Mouse (Mus musculus) T-helper 2 cell (primary cell): ENCODE results near the gene Spsb4.

Source experiments
- in situ Hi-C: fragments of 300-600 bp; cut with MboI, MseI; formaldehyde crosslinking; loops from one replicate; pipeline ENCODE4 v1.15.1; 2025; ENCODE audit warnings: high pct_unique_total_duplicates

Spsb4 gene

DNA sequence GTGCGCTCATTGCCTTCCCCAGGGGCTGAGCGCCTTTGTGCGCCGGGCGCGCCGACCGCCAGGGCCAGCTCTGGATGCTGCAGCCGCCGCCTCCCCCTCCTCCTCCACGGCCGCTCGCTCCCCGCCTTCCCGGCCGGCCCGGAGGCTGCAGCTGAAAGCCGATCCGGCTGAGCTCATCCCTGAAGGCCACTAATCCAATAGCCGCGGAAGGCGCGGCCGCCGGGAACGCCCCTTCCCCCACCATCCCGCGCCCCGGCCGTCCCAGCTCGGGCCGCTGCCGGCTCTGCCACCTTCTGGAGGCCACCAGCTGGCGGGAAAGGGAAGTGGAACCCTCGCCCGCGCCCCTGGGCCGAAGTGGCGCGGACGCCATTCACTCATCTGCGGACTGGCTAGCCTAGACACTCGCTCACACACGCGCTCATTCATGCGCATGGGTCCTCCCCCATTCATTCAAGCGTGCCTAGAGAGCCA, at the start of gene Spsb4:
Gene Spsb4 (minus strand): TSS at position 167 of the 471 bp plus-strand sequence.
- in situ Hi-C loops = no loop called here

DNA sequence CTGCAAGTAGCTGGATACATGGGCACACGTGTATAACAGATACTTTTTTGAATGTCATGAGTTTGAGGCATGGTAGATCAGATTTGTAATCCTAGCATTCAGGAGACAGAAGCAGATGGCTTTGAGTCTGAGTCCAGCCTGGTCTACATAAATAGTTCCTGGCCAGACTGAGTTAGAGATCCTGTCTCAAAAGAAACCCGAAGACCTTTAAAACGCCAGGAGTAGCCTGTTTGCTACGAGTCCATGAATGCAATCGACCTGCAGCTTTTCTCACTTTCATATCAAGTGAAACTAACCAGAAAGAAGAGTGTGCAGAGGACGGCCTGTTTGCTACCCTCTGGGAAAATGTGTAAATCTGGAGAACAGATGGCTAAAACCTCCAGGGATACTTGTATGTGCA, 49.1 kb upstream of the Spsb4 start:
- in situ Hi-C loops = no loop called here

DNA sequence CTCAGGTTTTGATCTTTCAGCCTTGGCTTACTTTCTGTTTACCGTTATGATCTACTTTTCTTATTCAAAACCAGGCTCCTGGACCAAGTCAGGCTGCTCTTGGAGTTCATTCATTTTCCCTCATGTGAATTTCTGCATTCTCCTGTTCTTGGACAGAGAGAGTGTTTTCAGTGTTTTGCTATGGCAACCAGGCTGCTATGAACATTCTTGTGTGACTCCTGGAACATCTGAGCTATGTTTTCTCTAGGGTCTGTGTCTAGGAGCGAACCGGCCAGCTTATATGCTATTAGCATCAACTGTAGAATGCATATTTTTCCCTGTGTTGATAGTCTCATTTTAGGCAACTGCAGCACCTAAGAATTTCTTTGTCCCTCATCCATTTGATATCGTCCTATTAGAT, 47.2 kb upstream of the Spsb4 start:
- in situ Hi-C loops = no loop called here

DNA sequence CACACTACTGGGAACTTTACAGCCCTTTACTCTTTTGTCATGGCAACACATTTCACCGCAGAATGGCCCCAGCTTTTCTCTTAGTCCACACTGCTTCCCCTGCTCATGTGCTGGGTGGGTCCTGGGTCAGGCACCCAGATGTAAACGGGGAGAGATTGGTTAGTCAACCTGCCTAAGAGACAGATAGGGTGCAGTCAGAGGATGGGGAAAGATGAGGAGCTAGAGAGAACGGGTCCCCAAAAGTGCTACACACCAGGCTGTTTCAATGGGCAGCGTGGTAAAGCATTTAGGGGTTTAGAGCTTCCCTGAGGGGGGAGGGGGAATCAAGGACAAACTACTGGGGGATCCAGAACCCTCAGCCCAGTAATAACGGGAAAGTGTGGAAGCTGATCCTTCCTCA, 46.6 kb upstream of the Spsb4 start:
- in situ Hi-C loops = no loop called here

DNA sequence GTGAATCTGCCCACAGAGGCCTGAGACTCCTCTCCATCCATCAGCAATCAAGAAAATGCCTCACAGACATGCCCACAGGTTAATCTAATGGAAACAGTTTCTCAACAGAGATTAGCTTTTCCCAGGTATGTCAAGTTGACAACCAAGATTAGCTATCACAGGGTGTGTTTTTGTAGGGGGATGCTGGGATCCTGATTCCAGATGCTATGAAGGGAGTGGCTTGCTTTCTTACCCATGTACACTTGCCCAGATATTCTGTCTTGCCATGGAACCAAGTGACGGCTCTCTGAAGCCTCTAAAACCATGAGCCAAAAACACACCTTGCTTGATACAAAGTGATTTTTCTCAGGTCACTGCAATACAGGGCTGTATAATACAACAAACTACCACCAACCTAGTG, 45.5 kb upstream of the Spsb4 start:
- in situ Hi-C loops = loop anchor here (5.0 kb wide), 1 partner anchor 37 kb away; no protein-coding TSS in a partner anchor

DNA sequence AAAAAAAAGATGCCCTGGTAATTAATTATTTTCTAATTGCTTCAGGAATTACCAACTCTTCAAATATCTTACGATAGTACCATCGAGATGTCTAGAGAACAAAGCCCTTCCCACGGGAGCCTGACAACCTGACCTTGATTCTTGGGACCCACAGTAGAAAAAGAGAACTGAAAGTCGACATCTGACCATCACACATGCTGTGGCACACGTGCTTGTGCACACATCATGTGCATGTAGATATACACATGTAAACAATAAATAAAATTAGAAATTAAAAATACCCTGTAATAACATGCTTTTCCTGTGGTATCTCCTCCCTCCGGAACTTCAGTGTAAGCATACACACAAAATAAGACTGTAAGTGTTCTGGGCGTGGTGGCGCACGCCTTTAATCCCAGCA, 43.1 kb upstream of the Spsb4 start:
- in situ Hi-C loops = loop anchor here (5.0 kb wide), 1 partner anchor 34 kb away; no protein-coding TSS in a partner anchor

DNA sequence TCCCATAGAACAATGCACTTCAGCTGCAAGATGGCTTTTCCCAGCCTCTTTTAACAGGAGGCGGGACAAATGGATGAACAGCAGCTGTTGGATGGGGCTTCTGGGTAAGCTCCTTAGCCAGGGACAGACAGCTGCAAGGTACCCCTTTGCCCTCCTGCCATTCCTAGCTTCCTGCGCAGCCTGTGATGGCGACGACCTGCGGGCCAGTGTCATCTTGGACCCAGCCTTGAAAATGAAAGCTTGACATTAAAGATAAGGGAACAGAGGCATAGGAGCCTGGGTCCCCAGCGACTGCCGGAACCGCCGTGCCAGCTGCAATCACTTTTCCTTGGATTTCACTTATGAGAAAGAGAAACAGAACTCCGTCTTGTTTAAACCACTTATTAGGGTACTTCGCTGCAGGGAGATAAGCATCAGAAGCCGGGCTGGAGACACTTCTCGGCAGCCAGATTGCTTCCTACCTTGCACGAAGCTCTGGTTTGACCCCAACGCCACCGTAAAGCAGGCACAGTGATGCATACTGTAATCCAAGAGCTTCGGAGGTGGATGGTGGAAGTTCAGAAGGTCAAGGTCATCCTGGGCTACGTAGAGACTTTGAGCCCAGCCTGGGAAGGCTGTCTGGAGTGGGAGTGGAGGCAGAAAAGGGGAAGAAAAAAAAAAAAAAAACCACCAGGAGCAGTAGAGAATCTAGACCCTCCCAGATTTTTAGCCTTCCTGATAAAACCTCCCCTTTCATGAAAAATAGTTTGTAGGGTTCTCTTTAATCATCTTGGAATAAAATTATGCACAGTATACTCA, 38.1 kb upstream of the Spsb4 start:
- in situ Hi-C loops = no loop called here

DNA sequence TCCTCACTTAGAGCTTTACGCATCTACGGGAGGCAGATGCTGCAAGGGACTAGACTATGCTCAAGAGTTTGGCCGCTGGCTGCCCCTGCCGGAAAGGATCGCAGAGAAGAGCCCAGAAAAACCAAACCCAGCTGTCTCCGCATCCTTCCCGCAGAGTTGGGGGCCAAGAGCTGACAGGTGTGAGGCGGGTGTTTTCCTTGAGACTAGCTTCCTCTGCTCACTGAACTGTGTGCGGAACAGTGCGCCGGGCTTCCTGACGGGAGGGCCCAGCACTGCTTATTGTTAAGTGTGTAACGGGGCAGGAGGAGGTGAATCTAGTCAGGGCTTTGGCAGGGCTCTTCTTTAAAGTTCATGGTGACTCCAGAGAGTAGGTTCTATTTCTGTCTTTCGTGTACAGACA, 37.3 kb upstream of the Spsb4 start:
- in situ Hi-C loops = no loop called here

DNA sequence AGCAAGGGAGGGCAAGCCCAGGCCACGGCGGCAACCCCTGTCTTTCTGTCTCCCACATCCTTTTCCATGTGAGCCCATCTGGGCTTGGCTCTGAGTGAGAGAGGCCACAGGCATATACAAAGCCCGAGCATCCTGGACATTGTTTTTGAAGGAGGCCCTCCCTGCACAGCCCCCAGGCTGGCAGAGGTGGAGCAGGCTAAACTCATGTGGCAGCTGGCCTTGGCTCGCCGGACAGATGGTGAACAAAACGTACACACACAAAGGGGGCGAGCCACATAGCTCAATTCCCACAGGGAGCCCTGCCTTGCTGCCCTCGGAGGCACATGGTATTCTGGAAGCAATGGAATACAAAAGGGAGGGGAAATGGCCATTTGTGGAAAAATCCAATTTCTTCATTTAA, 32.5 kb upstream of the Spsb4 start:
- in situ Hi-C loops = no loop called here

DNA sequence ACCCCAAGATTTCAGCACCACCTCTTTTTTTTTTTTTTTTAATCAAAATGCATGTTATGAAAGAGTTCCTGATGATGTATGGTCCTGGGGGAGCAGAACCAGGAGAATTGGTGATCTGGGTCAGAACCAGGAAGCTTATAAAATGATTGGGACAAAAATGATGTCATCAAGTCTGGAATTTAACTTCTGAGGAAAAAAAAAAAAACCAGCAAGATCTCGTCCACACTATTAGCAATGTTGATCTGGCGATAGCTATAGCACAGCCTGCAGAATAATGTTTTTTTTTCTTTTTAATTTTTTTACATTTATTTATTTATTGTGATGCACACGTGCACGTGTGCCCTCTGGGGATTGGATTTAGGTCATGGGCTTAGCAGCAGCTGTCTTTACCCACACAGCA, 27.6 kb upstream of the Spsb4 start:
- in situ Hi-C loops = loop anchor here (5.0 kb wide), 1 partner anchor 74 kb away; no protein-coding TSS in a partner anchor

DNA sequence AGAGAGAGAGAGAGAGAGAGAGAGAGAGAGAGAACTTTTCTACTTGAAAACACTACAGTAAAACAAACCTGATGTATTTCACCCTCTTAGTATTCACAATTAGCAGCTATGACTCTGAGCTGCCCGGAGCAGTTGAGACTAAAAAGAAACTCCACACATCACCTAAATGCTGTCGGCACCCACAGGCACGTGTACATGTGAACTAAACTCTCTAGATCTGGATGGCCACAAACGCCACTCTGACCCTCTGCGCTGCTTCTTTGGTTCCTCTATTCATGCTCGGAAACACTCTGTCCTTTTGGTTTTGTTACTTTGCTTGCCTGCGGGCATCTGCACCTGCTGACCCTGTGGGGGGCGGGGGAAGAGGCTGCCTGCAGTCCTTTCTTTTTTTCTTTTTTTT, 23.0 kb upstream of the Spsb4 start:
- in situ Hi-C loops = no loop called here

DNA sequence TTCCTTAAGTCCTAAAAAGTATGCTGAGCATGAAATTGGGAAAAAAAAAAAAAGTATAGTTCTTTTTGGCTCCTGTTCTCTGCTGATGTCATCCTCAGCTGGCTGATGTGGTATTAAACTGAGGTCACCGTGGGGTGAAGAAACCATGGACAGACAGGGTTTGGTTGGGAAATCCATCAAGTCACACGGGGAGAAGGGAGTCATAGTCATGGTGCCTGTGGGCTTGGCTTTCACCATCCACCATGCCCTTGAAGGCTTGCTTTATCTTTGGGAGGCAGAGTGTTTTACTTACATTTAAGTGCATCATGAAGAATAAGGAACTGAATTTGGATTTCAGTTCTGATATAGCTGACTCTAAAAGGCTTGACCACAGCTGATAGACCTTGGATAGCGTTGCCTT, 19.4 kb upstream of the Spsb4 start:
- in situ Hi-C loops = no loop called here

DNA sequence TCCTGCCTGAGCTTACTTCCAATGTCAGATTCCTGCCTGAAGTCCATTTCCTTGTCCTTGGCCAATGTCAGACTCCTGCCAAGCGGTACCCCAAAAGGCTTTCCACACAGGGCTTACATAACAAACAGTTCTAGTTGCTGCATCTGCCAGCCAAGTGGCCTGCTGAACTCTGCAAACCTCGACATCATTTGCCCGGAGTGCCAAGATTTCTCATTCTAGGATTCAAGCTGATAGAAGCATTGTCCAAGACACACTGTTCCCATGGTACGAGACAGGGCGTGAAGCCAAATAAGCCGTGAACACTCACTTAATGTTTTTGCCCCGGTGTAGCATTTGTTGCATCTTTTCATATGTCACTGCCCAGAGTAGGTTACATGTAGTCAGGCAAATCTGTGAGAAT, 18.0 kb upstream of the Spsb4 start:
- in situ Hi-C loops = no loop called here

DNA sequence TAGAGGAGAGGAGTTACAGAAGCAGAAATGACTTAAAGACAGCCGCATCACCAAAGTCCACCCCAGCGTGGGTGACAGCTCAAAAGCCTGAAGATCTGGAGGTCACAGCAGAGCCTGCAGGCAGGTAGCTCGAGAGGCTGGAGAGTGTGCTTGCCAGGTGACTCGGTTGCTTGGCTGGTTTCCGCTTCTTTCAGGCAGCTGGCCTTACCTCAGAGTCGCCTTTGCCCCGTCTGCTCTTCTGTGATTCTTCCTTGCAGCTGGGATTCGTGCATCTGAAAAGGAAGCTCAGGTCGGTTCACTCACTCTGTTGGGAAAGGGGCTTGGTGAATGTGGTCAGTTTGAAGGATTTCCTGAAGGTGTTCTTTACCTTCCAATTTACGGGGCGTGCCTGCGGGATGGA, 8.7 kb upstream of the Spsb4 start:
- in situ Hi-C loops = loop anchor here (5.0 kb wide), 1 partner anchor 35 kb away; no protein-coding TSS in a partner anchor

DNA sequence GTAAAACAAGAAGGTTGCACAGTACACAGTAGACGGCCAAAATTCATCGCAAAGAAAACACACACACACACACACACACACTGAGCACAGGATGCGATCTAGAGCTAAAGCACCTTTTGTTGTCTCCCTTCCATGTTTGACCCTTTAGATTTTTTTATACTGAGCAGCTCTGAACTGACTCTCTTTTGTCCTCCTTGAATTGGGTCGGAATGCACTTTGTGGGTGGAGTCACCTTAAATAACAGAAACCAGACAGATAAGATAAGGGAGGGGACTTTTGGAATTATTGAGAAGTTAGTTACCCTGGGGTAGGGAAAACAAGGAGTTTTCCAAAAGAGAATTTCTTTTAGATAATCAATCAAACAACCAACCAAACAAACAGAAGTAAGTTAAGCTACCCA, 7.4 kb upstream of the Spsb4 start:
- in situ Hi-C loops = loop anchor here (5.0 kb wide), 1 partner anchor 36 kb away; no protein-coding TSS in a partner anchor

DNA sequence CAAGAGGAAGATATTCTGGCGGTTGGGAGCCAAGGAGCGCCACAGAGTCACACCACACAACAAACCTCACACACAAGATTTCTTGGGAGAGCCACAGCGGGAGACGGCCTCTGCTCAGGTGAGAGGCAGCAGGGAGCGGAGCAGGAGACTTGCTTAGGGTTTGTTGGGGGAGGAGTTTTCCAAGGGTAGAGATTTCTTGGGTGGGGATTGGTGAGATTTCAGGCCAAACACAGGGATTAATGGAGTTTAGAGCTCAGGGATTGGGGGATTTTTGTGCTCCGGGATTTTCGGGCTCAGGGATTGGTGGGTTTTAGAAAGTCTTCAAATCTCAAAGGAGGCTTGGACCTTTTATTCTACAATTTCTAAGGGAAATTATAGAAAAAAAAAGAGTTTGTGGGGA, 5.8 kb upstream of the Spsb4 start:
- in situ Hi-C loops = no loop called here

DNA sequence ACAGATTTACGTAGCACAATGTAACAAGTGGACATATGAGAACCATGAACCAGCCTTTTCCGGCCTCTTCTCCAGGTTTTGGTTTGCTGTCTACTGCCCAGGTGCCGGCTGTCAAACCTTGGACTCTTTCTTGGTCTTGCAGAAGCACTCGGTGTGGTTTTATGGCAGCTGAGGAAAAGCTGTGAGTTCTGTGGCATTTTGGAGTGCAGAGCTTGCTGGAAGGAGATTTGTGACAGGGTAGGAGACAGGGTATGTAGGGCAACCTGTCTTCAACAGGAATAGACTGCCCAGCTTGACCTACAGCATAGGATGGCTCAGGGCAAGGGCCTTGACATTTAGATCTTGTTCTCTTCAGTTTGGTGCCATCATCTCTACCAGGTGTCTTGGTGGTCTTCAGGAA, 4.3 kb upstream of the Spsb4 start:
- in situ Hi-C loops = no loop called here

DNA sequence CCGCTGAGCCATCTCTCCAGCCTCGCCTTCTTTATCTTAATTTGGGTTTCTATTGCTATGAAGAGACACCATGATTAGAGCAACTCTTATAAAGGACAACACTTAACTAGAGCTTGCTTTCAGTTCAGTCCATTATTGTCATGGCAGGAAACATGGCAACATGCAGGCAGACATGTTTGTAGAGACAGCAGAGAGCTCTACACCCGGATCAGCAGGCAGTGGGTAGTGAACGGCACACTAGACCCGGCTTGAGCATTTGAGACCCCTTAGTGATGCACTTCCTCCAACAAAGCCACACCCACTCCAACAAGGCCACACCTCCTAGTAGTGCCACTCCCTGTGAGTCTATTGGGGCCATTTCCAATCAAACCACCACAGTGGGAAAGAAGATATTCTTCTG, 3.7 kb upstream of the Spsb4 start:
- in situ Hi-C loops = no loop called here

DNA sequence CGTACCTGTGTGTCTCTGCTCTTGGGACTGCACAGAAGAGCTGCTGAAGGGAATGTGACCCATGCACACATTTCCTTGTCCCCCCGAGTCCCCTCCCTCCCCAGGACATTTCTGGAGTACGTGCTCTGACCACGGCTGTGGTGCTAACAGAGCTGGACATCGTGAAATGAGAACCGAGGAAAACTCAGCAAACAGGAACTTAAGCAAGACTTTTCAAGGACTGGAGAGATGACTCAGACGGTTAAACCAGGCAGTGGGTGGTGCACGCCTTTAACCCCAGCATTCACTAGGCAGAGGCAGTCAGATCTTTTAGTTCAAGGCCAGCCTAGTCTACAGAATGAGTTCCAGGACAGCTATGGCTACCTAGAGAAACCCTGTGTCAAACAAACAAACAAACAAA, 1.5 kb upstream of the Spsb4 start:
- in situ Hi-C loops = no loop called here

DNA sequence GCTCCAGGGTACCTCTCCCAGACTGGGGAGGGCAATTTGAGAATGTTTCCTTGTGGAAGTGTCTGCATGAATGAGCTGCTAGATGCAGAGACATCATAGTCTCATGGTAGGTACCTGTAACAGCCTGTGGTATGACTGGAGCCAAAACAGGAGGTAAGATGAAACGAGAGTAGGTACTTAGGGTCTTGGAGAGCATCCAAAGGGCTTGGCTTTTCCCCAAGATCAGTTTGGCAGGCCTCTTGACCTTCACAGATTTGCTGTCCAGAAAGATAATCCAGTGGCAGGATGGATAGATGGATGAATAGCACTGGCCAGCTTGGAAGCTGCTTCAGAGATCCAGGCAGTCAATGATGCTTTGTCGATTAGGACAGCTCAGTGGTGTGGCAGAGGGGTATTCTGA, 1.0 kb upstream of the Spsb4 start:
- in situ Hi-C loops = no loop called here

DNA sequence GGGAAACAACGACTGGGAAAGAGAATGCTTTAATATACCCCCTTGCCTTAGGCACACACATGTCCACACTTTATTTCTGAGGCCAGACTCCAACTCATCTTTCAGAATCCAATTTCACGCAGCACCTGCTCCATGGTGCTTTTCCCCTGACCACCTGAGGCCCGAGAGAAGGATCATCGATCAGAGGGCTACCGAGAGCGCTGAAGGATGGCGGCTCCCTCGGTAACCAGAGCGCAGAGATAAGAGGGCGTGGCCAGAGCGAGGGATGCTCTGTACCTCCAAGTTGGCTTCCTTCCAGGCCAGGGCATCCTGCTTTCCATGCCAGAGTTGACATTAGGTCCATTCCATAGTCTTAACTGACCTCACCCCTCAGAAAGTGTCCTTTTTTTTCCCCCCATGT, 588 bp upstream of the Spsb4 start:
- in situ Hi-C loops = no loop called here

DNA sequence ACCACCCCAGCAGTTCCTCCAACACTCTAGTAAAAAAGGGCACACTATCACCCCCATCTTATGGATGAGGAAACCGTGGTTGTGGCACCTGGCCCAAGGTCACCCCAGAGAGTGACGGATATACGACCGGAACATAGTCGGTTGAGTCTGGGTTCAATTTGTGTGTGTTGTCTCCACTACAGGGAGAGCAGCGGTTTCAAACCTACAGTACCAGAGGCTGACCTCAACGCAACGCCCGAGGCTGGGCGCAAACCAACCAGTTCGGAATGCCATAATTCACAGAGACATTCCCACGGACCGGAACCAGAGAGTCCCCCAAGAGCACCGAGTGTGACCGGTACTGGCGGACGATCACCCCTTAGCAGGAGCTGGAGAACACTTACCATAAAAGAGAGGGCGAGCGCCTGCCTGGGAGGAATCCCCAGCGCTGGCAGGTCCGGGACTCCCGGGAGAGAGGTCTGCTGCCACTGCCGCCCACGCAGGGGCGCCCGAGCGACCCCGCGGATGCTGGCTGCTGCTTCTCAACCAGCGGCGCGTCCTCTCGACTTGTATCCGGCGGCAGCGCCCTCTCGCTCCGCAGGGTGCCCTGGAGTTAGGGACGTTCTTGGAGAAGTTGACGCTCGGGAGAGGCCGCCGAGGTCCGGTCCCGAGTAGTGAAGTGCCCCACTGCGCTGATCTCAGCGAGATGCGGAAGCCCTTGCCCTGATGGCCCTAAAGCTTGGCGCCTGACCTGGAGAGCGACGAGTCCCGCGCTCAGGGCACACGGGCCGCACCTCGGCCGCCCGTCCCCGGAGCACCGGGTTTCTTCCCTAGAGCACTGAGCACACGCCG, 617 bp downstream of the Spsb4 start:
- in situ Hi-C loops = no loop called here
